In genomic region chr17:34120814-34121171, GRCm38 (mm10) we compare ENCODE assay signal across 8 mouse cellular contexts. TPM values are rescaled to one million over a fixed set of nuclear protein-coding genes. Genes with fewer than 3 reads are reported as not detected.
DNase-seq lines count a peak whose midpoint lies in the region; ATAC-seq and TF ChIP-seq lines count a peak whose summit lies in the region.

No protein-coding gene starts in this region.

- H3K9ac ChIP-seq in heart, adult 2 months (ENCODE audit: low read depth, low read length) = peak overlapping the region; percentile 99
- H3K9ac ChIP-seq in liver, embryonic 12.5 days = peak overlapping the region; percentile 95

- no peak for TF ChIP-seq EP300 in heart, adult 2 months (IDR thresholded peaks at IDR 0.05; ENCODE audit: insufficient read depth, low read depth, low read length)

- peak overlapping the region; percentile 100 for H3K27ac ChIP-seq in embryonic facial prominence, embryonic 10.5 days (replicated peaks)
- H3K27ac ChIP-seq in heart, adult 2 months = peak overlapping the region; percentile 98
- peak overlapping the region; percentile 99 for H3K27ac ChIP-seq in liver, embryonic 12.5 days

- peaks cover 40% of the 10 kb centered on the region for H3K36me3 ChIP-seq in embryonic facial prominence, embryonic 10.5 days (replicated peaks)
- H3K36me3 ChIP-seq in heart, adult 2 months (ENCODE audit: control insufficient read depth, insufficient read depth, low read length) = peaks cover 10% of the 10 kb centered on the region
- H3K36me3 ChIP-seq in liver, embryonic 12.5 days = peaks cover 33% of the 10 kb centered on the region

- WGBS in embryonic facial prominence, embryonic 10.5 days = under 1% methylated on average over 31 of the region's 31 CpGs
- WGBS in heart, adult 2 months = 1% methylated on average over 31 of the region's 31 CpGs
- WGBS in liver, embryonic 12.5 days (ENCODE audit: insufficient replicate concordance) = 2% methylated on average over 31 of the region's 31 CpGs

- H3K79me2 ChIP-seq in heart, adult 2 months (replicated peaks; ENCODE audit: control insufficient read depth, insufficient read depth, low read length) = peaks cover 2% of the 10 kb centered on the region

- peak; percentile 58 for TF ChIP-seq CTCF in heart, adult 2 months (IDR thresholded peaks at IDR 0.05)

- H3K4me2 ChIP-seq in liver, embryonic 12.5 days = peak overlapping the region; percentile 95

- H3K4me1 ChIP-seq in embryonic facial prominence, embryonic 10.5 days = peaks cover 26% of the 10 kb centered on the region
- H3K4me1 ChIP-seq in heart, adult 2 months (ENCODE audit: control insufficient read depth, insufficient read depth, low read length) = peaks cover 4% of the 10 kb centered on the region
- H3K4me1 ChIP-seq in liver, embryonic 12.5 days = peaks cover 64% of the 10 kb centered on the region

- peak; percentile 3; the same call in 1 of the 2 replicates for TF ChIP-seq POLR2A in heart, adult 2 months (IDR thresholded peaks at IDR 0.05; ENCODE audit: insufficient read depth, low read depth, low read length)

- intact Hi-C loops in heart, adult 2 months (cut with DNase I) = no loop called here

- H3K27me3 ChIP-seq in embryonic facial prominence, embryonic 10.5 days (replicated peaks; ENCODE audit: low read depth, poor library complexity, severe bottlenecking) = no peaks in the 10 kb centered on the region
- H3K27me3 ChIP-seq in heart, adult 2 months (ENCODE audit: control insufficient read depth, insufficient read depth, low read length) = no peaks in the 10 kb centered on the region
- no peaks in the 10 kb centered on the region for H3K27me3 ChIP-seq in liver, embryonic 12.5 days (replicated peaks)

- ATAC-seq in liver, embryonic 12.5 days = peak; percentile 33

- peak overlapping the region; percentile 99 for H3K4me3 ChIP-seq in embryonic facial prominence, embryonic 10.5 days
- H3K4me3 ChIP-seq in heart, adult 2 months = peak overlapping the region; percentile 75
- peak overlapping the region; percentile 100 for H3K4me3 ChIP-seq in liver, embryonic 12.5 days

- peak; percentile 76 for DNase-seq in left cerebral cortex, adult 11 months (ENCODE audit: low spot score)
- DNase-seq in left cerebral cortex, adult 9 months (ENCODE audit: low spot score in 2 of 2) = no peak
- no peak for DNase-seq in embryonic facial prominence, embryonic 10.5 days (ENCODE audit: low spot score)
- peak; percentile 91 to 92 for DNase-seq in heart, adult 2 months
- peak; percentile 86 to 90 for DNase-seq in kidney, adult 8-10 months
- peak; percentile 70 to 76 for DNase-seq in natural killer cell, adult 2 months (ENCODE audit: low spot score in 2 of 2)
- peak; percentile 83 for DNase-seq in thymus, postnatal 0 days (ENCODE audit: low spot score)

- H3K9me3 ChIP-seq in embryonic facial prominence, embryonic 10.5 days = no peaks in the 10 kb centered on the region
- no peaks in the 10 kb centered on the region for H3K9me3 ChIP-seq in liver, embryonic 12.5 days (replicated peaks)

RNA-seq across cellular contexts. Expression of gene H2-DMa, which starts 1.5 kb away (rescaled TPM):
- polyA plus RNA-seq in embryonic facial prominence, embryonic 10.5 days (2016; fragmentation: Nextera tagmentation; extraction: Ambion mirVana) = 4.2 and 4.8 TPM in 2 replicates
- total RNA-seq in heart, adult 2 months (2021) = 1 to 10 TPM; 4.0 to 7.5 TPM
- polyA plus RNA-seq in heart, adult 2 months (2012; rRNA removed) = 12.2 and 21.3 TPM in 2 replicates
- polyA plus RNA-seq in liver, embryonic 12.5 days (2016; fragmentation: Nextera tagmentation; extraction: Ambion mirVana) = 3.1 and 4.3 TPM in 2 replicates
- polyA plus RNA-seq in thymus, postnatal 0 days (2015; fragmentation: Nextera tagmentation; extraction: Ambion mirVana) = 113 and 114 TPM in 2 replicates

RNA-seq across cellular contexts. Expression of gene Brd2, which starts 1.6 kb away (rescaled TPM):
- polyA plus RNA-seq in embryonic facial prominence, embryonic 10.5 days (2016; fragmentation: Nextera tagmentation; extraction: Ambion mirVana) = 141 and 144 TPM in 2 replicates
- 10 to 100 TPM; 67.6 to 71.1 TPM for total RNA-seq in heart, adult 2 months (2021)
- polyA plus RNA-seq in heart, adult 2 months (2012; rRNA removed) = 78.9 and 118 TPM in 2 replicates
- polyA plus RNA-seq in liver, embryonic 12.5 days (2016; fragmentation: Nextera tagmentation; extraction: Ambion mirVana) = 59.9 and 66.1 TPM in 2 replicates
- 98.3 and 107 TPM in 2 replicates for polyA plus RNA-seq in thymus, postnatal 0 days (2015; fragmentation: Nextera tagmentation; extraction: Ambion mirVana)

RNA-seq across cellular contexts. Expression of gene H2-DMb2, which starts 22.3 kb away (rescaled TPM):
- polyA plus RNA-seq in embryonic facial prominence, embryonic 10.5 days (2016; fragmentation: Nextera tagmentation; extraction: Ambion mirVana) = 0.17 and 0.28 TPM in 2 replicates
- total RNA-seq in heart, adult 2 months (2021) = 1 to 10 TPM; 2.1 to 2.3 TPM
- polyA plus RNA-seq in heart, adult 2 months (2012; rRNA removed) = 2.3 and 7.6 TPM in 2 replicates
- polyA plus RNA-seq in liver, embryonic 12.5 days (2016; fragmentation: Nextera tagmentation; extraction: Ambion mirVana) = 0.30 and 0.35 TPM in 2 replicates
- polyA plus RNA-seq in thymus, postnatal 0 days (2015; fragmentation: Nextera tagmentation; extraction: Ambion mirVana) = 57.8 and 62.9 TPM in 2 replicates

RNA-seq across cellular contexts. Expression of gene H2-Oa, which starts 28.7 kb away (rescaled TPM):
- polyA plus RNA-seq in embryonic facial prominence, embryonic 10.5 days (2016; fragmentation: Nextera tagmentation; extraction: Ambion mirVana) = 0.31 and 0.69 TPM in 2 replicates
- under 1 TPM; 0.20 to 0.29 TPM for total RNA-seq in heart, adult 2 months (2021)
- polyA plus RNA-seq in heart, adult 2 months (2012; rRNA removed) = 0.79 and 3.2 TPM in 2 replicates
- polyA plus RNA-seq in liver, embryonic 12.5 days (2016; fragmentation: Nextera tagmentation; extraction: Ambion mirVana) = 0.37 and 0.56 TPM in 2 replicates
- 55.0 and 57.1 TPM in 2 replicates for polyA plus RNA-seq in thymus, postnatal 0 days (2015; fragmentation: Nextera tagmentation; extraction: Ambion mirVana)

RNA-seq across cellular contexts. Expression of gene H2-DMb1, which starts 32.1 kb away (rescaled TPM):
- 0.52 and 0.55 TPM in 2 replicates for polyA plus RNA-seq in embryonic facial prominence, embryonic 10.5 days (2016; fragmentation: Nextera tagmentation; extraction: Ambion mirVana)
- 1 to 10 TPM; 1.6 to 2.2 TPM for total RNA-seq in heart, adult 2 months (2021)
- polyA plus RNA-seq in heart, adult 2 months (2012; rRNA removed) = 8.9 and 19.1 TPM in 2 replicates
- 0.21 and 0.45 TPM in 2 replicates for polyA plus RNA-seq in liver, embryonic 12.5 days (2016; fragmentation: Nextera tagmentation; extraction: Ambion mirVana)
- polyA plus RNA-seq in thymus, postnatal 0 days (2015; fragmentation: Nextera tagmentation; extraction: Ambion mirVana) = 39.8 and 42.2 TPM in 2 replicates

Comparison
In these comparisons a context has a peak if more than half of its experiments do, and no peak if none do; other contexts are left out.
1. DNase-seq: peak in left cerebral cortex, adult 11 months (single experiment), heart, adult 2 months (2 of 2), kidney, adult 8-10 months (2 of 2), natural killer cell, adult 2 months (2 of 2) and thymus, postnatal 0 days (single experiment); none in left cerebral cortex, adult 9 months (0 of 2) and embryonic facial prominence, embryonic 10.5 days (single experiment).
2. Peak in every context shown above with its lines, with median percentiles within 50 percentile points of each other: H3K27ac ChIP-seq and H3K4me3 ChIP-seq.